Mouse (Mus musculus) small intestine, adult 10 weeks (tissue): ENCODE data around the gene Olfr380. TPM values are rescaled to one million over a fixed set of nuclear protein-coding genes. Genes with fewer than 3 reads are reported as not detected.

Experiments
- polyA plus RNA-seq: library from polyadenylated mRNA; stranded (reverse); fragments of 350-450 nt; fragmentation: Illumina TruSeq; extraction: RNeasy Lipid Tissue Mini Kit (QIAGEN cat#74804); gene quantifications from one replicate; pipeline ENCODE4 v1.2.3, GENCODE M21; 2014; ENCODE audit warnings: low replicate concordance

Gene Olfr380
- polyA plus RNA-seq = not detected

GRCm38 (mm10) chr11:73457408-73457807 is at the start of gene Olfr380:
Gene Olfr380 (minus strand): TSS chr11:73457508.

GRCm38 (mm10) chr11:73491503-73491902 is 34.2 kb upstream of the Olfr380 start, which contains the start of gene Olfr381:
Gene Olfr381 (minus strand): TSS chr11:73491603.

GRCm38 (mm10) chr11:73428377-73428776 is 28.9 kb downstream of the Olfr380 start, which contains the start of gene Olfr378:
Gene Olfr378 (minus strand): TSS chr11:73428477.

Other genes with a start within 250 kb of the Olfr380 start
- not detected for gene Trpv1, start 223.2 kb downstream of the Olfr380 start, polyA plus RNA-seq
- gene Trpv3, start 190.1 kb downstream of the Olfr380 start, polyA plus RNA-seq = 0.33 TPM
- 438 TPM for gene Aspa, start 127.9 kb downstream of the Olfr380 start, polyA plus RNA-seq
- gene Gm49340, start 127.8 kb downstream of the Olfr380 start, polyA plus RNA-seq = not detected
- 1.3 TPM for gene Spata22, start 127.8 kb downstream of the Olfr380 start, polyA plus RNA-seq
- not detected for gene Olfr20, start 106.7 kb downstream of the Olfr380 start, polyA plus RNA-seq
- not detected for gene Olfr376, start 86.3 kb downstream of the Olfr380 start, polyA plus RNA-seq
- not detected for gene Olfr1, start 57.9 kb downstream of the Olfr380 start, polyA plus RNA-seq
- gene Olfr378, start 29.0 kb downstream of the Olfr380 start, polyA plus RNA-seq = not detected
- gene Olfr381, start 34.1 kb upstream of the Olfr380 start, polyA plus RNA-seq = not detected
- gene Olfr382, start 59.7 kb upstream of the Olfr380 start, polyA plus RNA-seq = not detected
- gene Olfr385, start 135.5 kb upstream of the Olfr380 start, polyA plus RNA-seq = not detected
- not detected for gene Olfr384, start 141.1 kb upstream of the Olfr380 start, polyA plus RNA-seq
- gene Zfp735, start 231.3 kb upstream of the Olfr380 start, polyA plus RNA-seq = not detected